14 mouse cellular contexts compared by ENCODE assay signal in the genomic region with DNA sequence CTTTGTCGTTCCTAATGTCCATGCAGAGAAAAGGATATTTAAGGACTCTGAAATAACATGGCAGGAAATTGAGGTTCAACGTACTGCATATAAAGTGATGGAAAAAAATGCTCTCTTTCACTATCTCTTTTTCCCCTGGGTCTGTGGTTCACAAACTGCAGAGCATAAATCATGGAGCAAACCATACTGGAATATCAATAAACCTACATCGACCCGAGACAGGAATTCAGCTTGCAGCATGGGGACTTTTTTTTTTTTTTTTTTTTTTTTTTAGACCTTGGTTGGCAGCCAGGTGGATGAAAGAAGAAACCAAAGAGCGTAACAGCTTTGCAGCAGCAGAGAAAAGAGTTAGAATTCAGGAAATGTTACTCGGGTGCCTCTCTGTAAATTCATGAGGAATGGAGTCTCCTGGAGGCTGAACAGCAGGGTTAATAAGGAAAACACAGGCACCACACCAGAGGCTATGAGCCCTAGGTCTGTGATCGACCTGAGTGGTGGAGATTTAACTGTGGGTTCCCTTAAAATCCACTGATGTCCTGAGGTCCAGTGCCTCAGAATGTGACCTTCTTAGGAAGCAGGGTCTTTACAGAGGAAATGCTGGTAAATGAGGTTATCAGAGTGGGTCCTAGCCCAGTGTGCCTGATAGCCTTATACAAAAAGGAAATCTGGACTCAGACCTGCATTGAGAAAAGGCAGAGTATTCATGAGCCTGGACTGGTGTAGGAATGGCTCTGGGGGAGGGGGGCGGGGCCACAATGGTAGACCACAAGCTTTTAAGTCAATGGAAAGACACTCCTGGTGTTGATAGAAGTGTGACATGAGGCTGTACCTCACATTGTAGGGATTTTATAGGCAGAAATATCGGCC.
DNase-seq lines count a peak whose midpoint lies in the region; ATAC-seq and TF ChIP-seq lines count a peak whose summit lies in the region.
"Had no signal": no experiment of that assay in that cellular context is flagged by ENCODE, and none has a peak within 500 bp of the region (broad histone marks: within the 10 kb centered on the region; RNA-seq: fewer than 3 reads in every experiment).

No protein-coding gene starts in this region.

- WGBS in embryonic facial prominence, embryonic 12.5 days, result 60% methylated on average over 9 of the region's 9 CpGs
- 78% methylated on average over 9 of the region's 9 CpGs for WGBS in embryonic facial prominence, embryonic 10.5 days
- WGBS in embryonic facial prominence, embryonic 14.5 days, result 46% methylated on average over 9 of the region's 9 CpGs
- WGBS in midbrain, postnatal 0 days, result 34% methylated on average over 9 of the region's 9 CpGs
- WGBS in liver, postnatal 0 days (ENCODE audit: insufficient replicate concordance), result 62% methylated on average over 9 of the region's 9 CpGs

- no peak for TF ChIP-seq EP300 in liver, postnatal 0 days (IDR thresholded peaks at IDR 0.05; ENCODE audit: low read depth)

- 0 out of 2 replicates have a peak, but pooled peaks have one; percentile 8 for TF ChIP-seq CTCF in layer of hippocampus, adult 2 months (conservative IDR thresholded peaks at IDR 0.05)
- no peak for TF ChIP-seq CTCF in midbrain, postnatal 0 days (IDR thresholded peaks at IDR 0.05)
- no peak for TF ChIP-seq CTCF in liver, postnatal 0 days (IDR thresholded peaks at IDR 0.05; ENCODE audit: low read depth)

- H3K9ac ChIP-seq in embryonic facial prominence, embryonic 12.5 days, result no peak overlapping the region
- H3K9ac ChIP-seq in embryonic facial prominence, embryonic 14.5 days (ENCODE audit: low read depth, low read length), result no peak overlapping the region
- no peak overlapping the region for H3K9ac ChIP-seq in midbrain, postnatal 0 days (replicated peaks; ENCODE audit: low read length, poor library complexity, severe bottlenecking)
- no peak overlapping the region for H3K9ac ChIP-seq in liver, postnatal 0 days (replicated peaks)
- H3K9ac ChIP-seq: forebrain, embryonic 15.5 days; limb, embryonic 15.5 days; lung, embryonic 14.5 days had no signal

- no peaks in the 10 kb centered on the region for H3K9me3 ChIP-seq in embryonic facial prominence, embryonic 12.5 days
- no peaks in the 10 kb centered on the region for H3K9me3 ChIP-seq in embryonic facial prominence, embryonic 10.5 days
- H3K9me3 ChIP-seq in embryonic facial prominence, embryonic 14.5 days (ENCODE audit: control insufficient read depth, low read length), result no peaks in the 10 kb centered on the region
- no peaks in the 10 kb centered on the region for H3K9me3 ChIP-seq in midbrain, postnatal 0 days (ENCODE audit: low read length)
- H3K9me3 ChIP-seq in liver, postnatal 0 days (ENCODE audit: low read length), result no peaks in the 10 kb centered on the region
- H3K9me3 ChIP-seq: forebrain, embryonic 15.5 days; limb, embryonic 15.5 days had no signal

- H3K27me3 ChIP-seq in embryonic facial prominence, embryonic 12.5 days, result no peaks in the 10 kb centered on the region
- no peaks in the 10 kb centered on the region for H3K27me3 ChIP-seq in embryonic facial prominence, embryonic 10.5 days (replicated peaks; ENCODE audit: low read depth, poor library complexity, severe bottlenecking)
- H3K27me3 ChIP-seq in embryonic facial prominence, embryonic 14.5 days (replicated peaks; ENCODE audit: control insufficient read depth, insufficient read depth, low read length), result no peaks in the 10 kb centered on the region
- H3K27me3 ChIP-seq in midbrain, postnatal 0 days (ENCODE audit: insufficient read depth, low read length), result no peaks in the 10 kb centered on the region
- H3K27me3 ChIP-seq in liver, postnatal 0 days (ENCODE audit: insufficient read depth, low read length), result no peaks in the 10 kb centered on the region
- H3K27me3 ChIP-seq: forebrain, embryonic 15.5 days; limb, embryonic 15.5 days had no signal

- H3K4me3 ChIP-seq in embryonic facial prominence, embryonic 12.5 days, result no peak overlapping the region
- no peak overlapping the region for H3K4me3 ChIP-seq in embryonic facial prominence, embryonic 10.5 days
- H3K4me3 ChIP-seq in layer of hippocampus, adult 2 months, result no peak overlapping the region
- no peak overlapping the region for H3K4me3 ChIP-seq in embryonic facial prominence, embryonic 14.5 days (ENCODE audit: low read depth, low read length)
- no peak overlapping the region for H3K4me3 ChIP-seq in midbrain, postnatal 0 days (ENCODE audit: low read depth, low read length)
- H3K4me3 ChIP-seq in liver, postnatal 0 days (ENCODE audit: low read depth, low read length), result no peak overlapping the region
- H3K4me3 ChIP-seq: forebrain, embryonic 15.5 days; limb, embryonic 15.5 days had no signal

- ATAC-seq in embryonic facial prominence, embryonic 12.5 days (ENCODE audit: insufficient number of reproducible peaks, insufficient read depth, low FRiP score, low TSS enrichment), result no peak
- peak; percentile 30; the same call in 1 of the 2 replicates for ATAC-seq in embryonic facial prominence, embryonic 14.5 days (ENCODE audit: low read depth)
- 0 out of 2 replicates have a peak, but pooled peaks have one; percentile 41 for ATAC-seq in midbrain, postnatal 0 days (ENCODE audit: low FRiP score)
- ATAC-seq in liver, postnatal 0 days, result no peak
- ATAC-seq: forebrain, embryonic 15.5 days; intestine, embryonic 16.5 days had no signal

- no peaks in the 10 kb centered on the region for H3K36me3 ChIP-seq in embryonic facial prominence, embryonic 12.5 days
- no peaks in the 10 kb centered on the region for H3K36me3 ChIP-seq in embryonic facial prominence, embryonic 10.5 days (replicated peaks)
- no peaks in the 10 kb centered on the region for H3K36me3 ChIP-seq in embryonic facial prominence, embryonic 14.5 days (ENCODE audit: control insufficient read depth, insufficient read depth, low read length)
- H3K36me3 ChIP-seq in midbrain, postnatal 0 days (ENCODE audit: insufficient read depth, low read length), result no peaks in the 10 kb centered on the region
- no peaks in the 10 kb centered on the region for H3K36me3 ChIP-seq in liver, postnatal 0 days (replicated peaks; ENCODE audit: insufficient read depth, low read length)
- H3K36me3 ChIP-seq: forebrain, embryonic 15.5 days; limb, embryonic 15.5 days had no signal

- DNase-seq in embryonic facial prominence, embryonic 10.5 days (ENCODE audit: low spot score), result no peak
- DNase-seq in layer of hippocampus, adult 2 months (ENCODE audit: low spot score in 2 of 2), result no peak
- DNase-seq in layer of hippocampus, adult 9-10 months (ENCODE audit: low spot score), result no peak
- DNase-seq in embryonic facial prominence, embryonic 14.5 days (ENCODE audit: low spot score), result peak; percentile 49
- peak; percentile 17 for DNase-seq in midbrain, postnatal 0 days (ENCODE audit: low spot score)
- DNase-seq in gastrocnemius, postnatal 25 days, result no peak
- no peak for DNase-seq in liver, postnatal 0 days
- DNase-seq: cerebellum, postnatal 14 days; gastrocnemius, postnatal 36 days; lung, embryonic 14.5 days had no signal

- peak overlapping the region; percentile 52; the same call in 1 of the 2 replicates for H3K27ac ChIP-seq in embryonic facial prominence, embryonic 12.5 days
- no peak overlapping the region for H3K27ac ChIP-seq in embryonic facial prominence, embryonic 10.5 days (replicated peaks)
- H3K27ac ChIP-seq in layer of hippocampus, adult 2 months, result peak overlapping the region; percentile 23; the same call in 1 of the 2 replicates
- H3K27ac ChIP-seq in embryonic facial prominence, embryonic 14.5 days (replicated peaks; ENCODE audit: low read depth, low read length), result no peak overlapping the region; the same call in 1 of the 2 replicates
- H3K27ac ChIP-seq in midbrain, postnatal 0 days (ENCODE audit: low read depth, low read length), result peak overlapping the region; percentile 32; the same call in 1 of the 2 replicates
- no peak overlapping the region for H3K27ac ChIP-seq in liver, postnatal 0 days (ENCODE audit: low read depth)
- H3K27ac ChIP-seq: forebrain, embryonic 15.5 days; limb, embryonic 15.5 days had no signal

- H3K4me1 ChIP-seq in embryonic facial prominence, embryonic 12.5 days, result no peaks in the 10 kb centered on the region
- no peaks in the 10 kb centered on the region for H3K4me1 ChIP-seq in embryonic facial prominence, embryonic 10.5 days
- peaks cover 4% of the 10 kb centered on the region; the same call in 1 of the 2 replicates for H3K4me1 ChIP-seq in embryonic facial prominence, embryonic 14.5 days (ENCODE audit: control insufficient read depth, insufficient read depth, low read length)
- peaks cover 5% of the 10 kb centered on the region; the same call in 1 of the 2 replicates for H3K4me1 ChIP-seq in midbrain, postnatal 0 days (ENCODE audit: insufficient read depth, low read length)
- no peaks in the 10 kb centered on the region for H3K4me1 ChIP-seq in liver, postnatal 0 days (ENCODE audit: insufficient read depth)
- H3K4me1 ChIP-seq: forebrain, embryonic 15.5 days had no signal

- H3K4me2 ChIP-seq in embryonic facial prominence, embryonic 12.5 days (replicated peaks), result no peak overlapping the region
- H3K4me2 ChIP-seq in embryonic facial prominence, embryonic 14.5 days (ENCODE audit: low read depth, low read length), result no peak overlapping the region
- no peak overlapping the region for H3K4me2 ChIP-seq in midbrain, postnatal 0 days (ENCODE audit: low read depth, low read length, poor library complexity, severe bottlenecking)
- H3K4me2 ChIP-seq in liver, postnatal 0 days (ENCODE audit: low read depth, low read length), result no peak overlapping the region
- H3K4me2 ChIP-seq: forebrain, embryonic 15.5 days; limb, embryonic 15.5 days; lung, embryonic 14.5 days had no signal

Comparison
In these comparisons a context has a peak if more than half of its experiments do, and no peak if none do; other contexts are left out.
1. ATAC-seq: peak in embryonic facial prominence, embryonic 14.5 days (single experiment) and midbrain, postnatal 0 days (single experiment); none in embryonic facial prominence, embryonic 12.5 days (single experiment) and liver, postnatal 0 days (single experiment).
2. H3K27ac ChIP-seq: peak in embryonic facial prominence, embryonic 12.5 days (single experiment), layer of hippocampus, adult 2 months (single experiment) and midbrain, postnatal 0 days (single experiment); none in embryonic facial prominence, embryonic 10.5 days (single experiment), embryonic facial prominence, embryonic 14.5 days (single experiment) and liver, postnatal 0 days (single experiment).
3. DNase-seq: peak in embryonic facial prominence, embryonic 14.5 days (single experiment) and midbrain, postnatal 0 days (single experiment); none in embryonic facial prominence, embryonic 10.5 days (single experiment), layer of hippocampus, adult 2 months (0 of 2), layer of hippocampus, adult 9-10 months (single experiment), gastrocnemius, postnatal 25 days (single experiment) and liver, postnatal 0 days (single experiment).